Mouse (Mus musculus) spleen, postnatal 36 days (tissue): ENCODE data around the gene Fank1.

Experiments used
- DNase-seq, 2 experiments: peaks; one replicate each; pipeline ENCODE4 v3.0.0; 2022; ENCODE audit warnings: low spot score in 2 of 2, mixed read lengths in 1 of 2

Gene Fank1

DNA sequence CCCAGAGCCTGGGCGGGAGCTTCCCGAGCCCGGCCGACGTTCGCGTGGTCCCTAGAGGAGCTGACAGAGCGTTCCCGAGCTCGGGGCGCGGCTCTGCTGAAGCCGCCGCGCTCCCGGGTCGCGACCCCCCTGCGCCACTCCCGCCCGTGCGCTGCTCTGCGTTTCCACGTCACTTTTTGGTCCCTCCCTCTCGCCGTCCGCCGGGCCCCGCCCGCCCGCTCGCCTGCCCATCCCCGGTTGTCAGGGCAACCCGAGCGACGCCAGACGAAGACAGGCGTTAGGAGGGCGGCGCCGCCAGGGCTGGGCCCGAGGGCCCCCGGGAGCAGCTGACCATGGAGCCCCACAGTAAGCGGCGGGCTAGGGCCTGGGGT lies at the start of gene Fank1:
TSS of gene Fank1 (plus strand) at position 236 of the 371 bp plus-strand sequence.
- peak; percentile 81 for DNase-seq

DNA sequence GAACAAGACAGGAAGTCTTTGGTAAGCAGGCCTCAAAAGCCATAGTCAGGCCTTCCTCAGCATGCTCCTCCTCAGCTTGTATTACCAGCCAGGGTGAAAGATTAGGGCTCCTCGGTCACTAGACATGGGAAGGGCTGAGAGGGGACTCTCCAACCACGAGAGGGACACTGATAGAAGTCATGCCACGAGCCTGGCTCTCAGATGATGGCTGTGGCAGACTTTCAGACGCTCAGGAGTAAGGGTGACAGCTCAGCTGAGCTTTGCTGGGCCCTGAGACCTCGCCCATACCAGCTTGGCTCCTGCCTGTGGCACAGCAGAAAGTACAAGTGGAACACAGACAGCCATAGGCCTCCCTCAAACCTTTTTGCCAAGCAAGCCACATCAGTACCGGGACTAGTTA lies 49.6 kb upstream of the Fank1 start:
- DNase-seq, result no peak

DNA sequence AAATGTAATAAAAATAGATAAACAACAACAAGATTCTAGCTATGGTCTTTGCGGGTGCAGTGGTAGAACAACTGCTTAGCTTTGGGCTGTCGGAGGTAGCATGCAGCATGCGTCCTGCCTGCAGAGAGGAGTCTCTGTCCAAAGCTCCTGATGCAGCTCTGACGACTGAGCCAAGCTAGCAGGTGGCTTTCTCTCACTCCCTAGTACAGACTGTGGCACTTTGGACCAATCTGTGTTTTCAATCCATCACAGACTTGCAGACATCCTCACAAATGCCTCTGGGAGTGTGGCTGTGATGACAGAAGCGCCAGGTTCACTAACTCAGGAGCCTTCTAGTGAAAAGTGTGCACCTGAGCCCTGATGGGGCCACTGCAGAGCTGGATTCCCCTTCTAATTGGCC lies 47.3 kb upstream of the Fank1 start:
- no peak for DNase-seq

DNA sequence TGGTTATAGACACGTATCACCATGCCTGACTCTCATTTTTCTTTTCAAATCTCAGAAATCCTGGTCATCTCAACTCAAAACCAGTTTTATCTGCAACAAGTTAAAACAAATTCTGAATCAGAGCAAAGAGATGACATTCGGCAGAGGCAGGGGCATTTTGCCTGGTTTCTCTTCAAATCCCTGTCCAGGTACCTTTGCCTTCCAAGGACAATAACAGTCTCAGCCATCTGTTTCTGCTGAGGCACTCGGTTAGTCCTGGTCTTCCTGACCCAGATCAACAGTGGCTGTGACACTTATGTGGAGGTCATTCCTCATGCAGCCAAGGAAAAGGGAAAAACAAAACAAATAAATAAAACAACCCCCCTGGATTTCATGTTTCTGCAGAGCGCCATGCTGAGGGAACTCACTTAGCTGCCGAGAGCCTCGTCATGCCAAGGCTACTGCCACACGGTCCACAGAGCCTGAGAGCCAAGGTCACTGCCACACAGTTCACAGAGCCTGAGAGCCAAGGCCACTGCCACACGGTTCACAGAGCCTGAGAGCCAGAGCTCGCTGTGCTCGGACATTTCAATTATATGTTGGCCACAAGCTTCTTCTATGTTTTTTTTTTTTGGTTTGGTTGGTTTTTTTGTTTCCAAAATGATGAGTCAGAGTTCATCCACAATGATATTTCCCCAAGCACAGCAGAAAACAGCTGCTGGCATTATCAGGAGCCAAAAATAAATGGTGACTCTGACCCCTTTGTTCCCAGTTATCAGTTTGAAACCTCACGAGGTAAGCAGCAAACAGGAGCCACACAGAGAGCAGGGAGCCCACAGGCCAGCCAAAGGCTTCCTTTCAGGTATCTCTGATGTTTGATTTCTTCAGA lies 46.1 kb upstream of the Fank1 start:
- no peak for DNase-seq

DNA sequence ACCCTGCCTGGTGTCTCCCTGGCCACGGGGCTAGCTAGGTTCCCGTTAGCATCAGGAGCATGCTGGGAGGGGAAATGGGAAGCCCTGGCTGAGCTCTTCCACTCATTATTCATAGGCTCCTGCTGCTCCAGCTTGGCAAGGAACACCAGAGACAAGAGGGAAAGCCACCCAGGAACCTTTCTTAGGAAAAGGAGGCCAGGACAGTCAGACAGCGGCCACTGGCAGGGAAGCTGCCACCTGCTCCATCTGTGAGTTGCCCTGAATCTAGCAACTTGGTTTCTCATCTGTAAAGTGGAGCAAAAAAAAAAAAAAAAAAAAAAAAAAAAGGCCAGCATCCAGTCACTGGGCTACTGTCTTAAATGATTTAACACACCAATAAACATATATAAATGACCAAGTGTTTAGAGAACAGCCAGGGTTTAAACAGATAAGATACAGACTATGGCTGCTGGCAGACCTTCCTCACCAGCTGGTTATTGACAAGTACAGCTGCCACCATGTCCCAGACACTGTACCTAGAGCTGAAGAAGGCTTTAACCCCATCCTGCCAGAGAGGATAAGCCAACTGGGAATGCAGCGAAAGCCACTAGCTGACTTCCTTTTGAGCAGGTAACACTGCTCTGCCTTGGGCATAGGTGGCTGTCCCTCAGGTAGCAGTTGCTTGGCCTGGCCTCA lies 44.6 kb upstream of the Fank1 start:
- DNase-seq, result no peak

DNA sequence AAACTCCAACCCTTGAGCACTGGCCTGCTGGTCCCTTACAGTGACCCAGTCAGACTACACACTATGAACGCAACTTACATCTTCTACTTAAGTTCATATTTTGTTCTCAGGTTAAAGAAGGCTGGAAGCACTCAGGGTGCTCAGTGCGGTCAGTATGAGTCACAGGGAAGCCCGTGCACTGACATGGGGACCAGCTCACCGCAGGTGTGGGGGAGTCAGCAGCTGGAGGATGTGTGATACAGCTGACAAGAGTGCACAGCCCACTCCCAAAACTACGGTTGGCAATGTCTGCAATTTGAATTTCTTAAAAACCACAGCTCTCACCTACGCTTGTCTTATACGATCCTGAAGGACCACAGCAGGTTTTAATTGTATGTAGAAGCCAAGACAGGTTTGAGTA lies 36.1 kb upstream of the Fank1 start:
- DNase-seq, result no peak

DNA sequence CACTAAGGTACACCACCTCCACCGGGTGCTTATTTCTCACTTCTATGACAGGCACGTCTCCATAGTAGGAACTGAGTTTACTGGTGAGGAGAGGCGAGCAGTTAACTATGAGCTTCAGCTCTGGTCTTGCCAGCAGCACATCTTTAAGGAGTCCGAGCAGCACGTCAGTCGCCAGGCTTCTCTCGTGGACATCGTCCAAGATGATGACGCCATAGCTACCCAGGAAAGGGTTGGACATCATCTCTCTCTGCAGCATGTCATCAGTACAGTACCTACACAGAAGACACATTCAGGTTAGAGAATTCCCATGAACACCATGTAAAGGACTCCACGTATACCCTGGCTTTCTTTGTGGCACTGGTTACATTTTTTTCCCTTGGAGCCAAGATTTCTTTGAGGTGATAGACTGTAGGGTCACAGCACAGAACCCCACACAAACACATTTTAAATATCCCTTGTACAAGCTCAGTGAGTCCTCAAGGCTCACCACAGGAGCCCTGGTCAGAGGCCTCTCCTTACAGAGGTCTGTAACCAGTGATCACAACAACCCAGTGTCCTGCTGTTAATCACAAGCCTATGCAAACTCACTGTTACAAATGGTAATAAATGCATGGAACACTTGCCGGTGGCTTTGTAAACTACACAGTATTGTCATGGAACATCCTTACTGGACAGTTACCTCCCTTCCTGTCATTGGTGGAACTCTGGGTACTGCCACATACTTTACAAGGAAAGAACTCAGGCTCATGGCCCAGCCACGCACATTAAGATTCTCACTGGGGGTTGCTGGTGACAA lies 33.9 kb upstream of the Fank1 start:
- DNase-seq, result no peak

DNA sequence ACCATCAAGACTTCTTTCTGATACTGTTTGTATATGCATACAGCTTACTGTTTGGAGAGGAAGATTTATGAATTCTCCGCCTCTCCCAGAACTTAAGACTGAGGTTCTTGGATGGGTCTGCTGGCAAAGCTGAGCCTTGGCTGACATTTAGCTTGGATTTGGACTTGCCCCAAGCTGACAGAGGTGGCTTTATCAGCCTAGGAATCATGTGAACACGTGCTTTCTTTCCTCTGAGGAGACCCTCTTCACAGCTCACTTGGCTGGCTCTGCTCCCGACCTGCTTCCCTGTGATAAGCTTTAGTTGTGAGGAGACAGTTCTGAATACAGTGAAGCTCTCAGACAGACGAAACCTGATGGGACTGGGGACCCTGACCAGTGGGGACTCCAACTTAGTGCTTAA lies 33.0 kb upstream of the Fank1 start:
- DNase-seq, result no peak

DNA sequence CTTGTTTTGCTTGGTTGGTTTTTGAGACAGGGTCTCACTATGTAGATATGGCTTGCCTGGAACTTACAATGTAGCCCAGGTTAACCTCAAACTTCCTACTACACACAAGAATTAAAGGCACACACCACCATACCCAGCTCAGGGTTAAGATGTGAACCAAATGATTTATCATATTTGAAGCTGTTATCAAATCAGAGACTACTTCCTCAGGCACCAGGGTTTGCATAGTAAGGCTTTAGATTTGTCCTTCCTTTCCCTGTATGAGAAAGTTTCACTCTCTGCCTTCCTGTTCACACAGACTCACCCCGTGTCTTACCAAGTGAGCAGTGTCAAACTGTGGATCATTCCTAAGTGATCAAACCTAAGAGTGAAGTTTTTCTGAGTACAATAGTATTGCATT lies 32.5 kb upstream of the Fank1 start:
- no peak for DNase-seq

DNA sequence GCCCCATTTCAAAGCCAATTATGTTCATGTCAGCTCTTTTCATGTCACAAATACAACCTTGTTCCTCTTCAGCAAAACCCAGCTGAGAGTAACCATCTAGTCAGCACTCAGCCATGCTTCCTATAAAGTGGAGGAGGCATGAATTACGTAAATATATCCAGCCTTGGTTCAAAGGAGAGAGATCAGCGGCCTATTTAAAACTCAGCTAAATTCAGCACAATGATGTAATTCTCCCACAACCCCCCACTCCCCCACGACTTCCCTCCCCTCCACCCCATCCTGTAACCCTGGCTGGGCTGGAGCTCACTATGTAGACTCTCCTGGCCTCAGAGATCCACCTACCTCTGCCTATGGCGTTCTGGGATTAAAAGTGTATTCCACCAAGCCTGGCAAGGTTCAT lies 32.0 kb upstream of the Fank1 start:
- no peak for DNase-seq

DNA sequence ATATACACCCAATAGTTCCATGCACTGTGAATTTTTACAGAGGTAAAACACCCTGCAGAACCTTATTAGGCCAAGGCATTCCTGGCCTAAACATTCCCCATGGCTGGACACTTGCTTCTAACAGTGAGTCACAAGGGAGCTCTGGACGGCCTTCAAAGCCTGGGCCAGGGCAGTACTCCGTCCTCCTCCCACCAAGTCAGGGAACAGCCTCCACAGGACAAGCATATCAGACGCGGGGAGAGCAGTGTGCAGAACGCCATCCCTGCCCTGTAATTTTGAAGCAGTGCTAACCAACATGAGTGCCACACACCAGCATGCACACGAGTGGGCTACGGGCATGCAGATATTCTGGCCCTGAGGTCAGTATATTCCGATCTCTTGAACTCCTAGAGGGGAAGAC lies 29.3 kb upstream of the Fank1 start:
- DNase-seq, result no peak

DNA sequence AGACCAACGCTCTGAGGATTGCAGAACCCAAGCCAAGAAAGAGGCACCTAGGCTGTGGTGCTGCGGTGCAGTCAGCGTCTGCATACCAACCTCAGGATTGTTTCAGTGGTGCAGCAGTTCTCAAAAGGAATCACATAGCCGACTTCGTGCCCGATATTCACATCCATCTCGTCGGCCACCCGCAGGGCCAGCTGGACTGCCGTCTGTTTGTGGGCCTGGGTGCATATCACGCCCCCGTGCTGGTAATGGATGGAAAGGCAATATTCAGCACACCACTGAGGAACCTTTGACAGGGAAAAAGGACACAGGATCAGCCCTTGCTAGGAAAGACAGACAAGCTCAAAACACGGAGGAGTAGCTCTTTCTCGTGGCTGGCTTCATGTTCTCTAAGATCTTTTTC lies 27.9 kb upstream of the Fank1 start:
- DNase-seq, result no peak

DNA sequence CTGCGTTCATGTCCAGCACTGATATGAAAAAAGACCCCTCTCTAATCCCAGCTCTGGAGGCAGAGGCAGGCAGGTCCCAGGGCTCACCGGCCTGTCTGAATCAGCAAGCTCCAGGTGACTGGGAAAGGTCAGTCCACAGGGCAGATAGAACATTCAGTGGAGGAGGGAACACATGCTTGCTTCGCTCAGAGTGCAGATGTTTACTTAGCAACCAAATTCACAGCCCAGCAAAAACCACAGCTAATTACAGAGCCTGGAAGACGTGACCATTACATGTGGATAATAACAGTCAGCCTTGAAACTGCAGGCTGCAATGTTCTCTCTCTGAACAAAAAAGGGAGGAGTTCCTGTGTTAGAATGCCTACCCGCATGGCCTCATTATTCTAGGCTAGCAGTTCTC lies 26.0 kb upstream of the Fank1 start:
- DNase-seq, result no peak

DNA sequence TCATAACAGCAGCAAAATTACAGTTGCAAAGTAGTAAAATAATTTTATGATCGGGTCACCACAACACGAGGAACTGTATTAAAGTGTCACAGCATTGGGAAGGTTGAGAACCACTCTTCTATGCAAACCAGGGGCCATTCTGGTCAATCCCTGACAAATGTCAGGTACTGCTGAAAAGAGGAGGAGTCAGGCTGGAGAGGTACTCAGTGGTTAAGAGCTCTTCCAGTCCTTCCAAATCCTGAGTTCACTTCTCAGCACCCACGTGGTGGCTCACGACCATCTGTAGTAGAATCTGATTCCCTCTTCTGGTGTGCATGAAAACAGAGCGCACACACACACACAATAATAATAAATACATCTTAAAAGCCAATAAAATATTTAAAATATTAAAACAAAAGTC lies 25.5 kb upstream of the Fank1 start:
- no peak for DNase-seq

DNA sequence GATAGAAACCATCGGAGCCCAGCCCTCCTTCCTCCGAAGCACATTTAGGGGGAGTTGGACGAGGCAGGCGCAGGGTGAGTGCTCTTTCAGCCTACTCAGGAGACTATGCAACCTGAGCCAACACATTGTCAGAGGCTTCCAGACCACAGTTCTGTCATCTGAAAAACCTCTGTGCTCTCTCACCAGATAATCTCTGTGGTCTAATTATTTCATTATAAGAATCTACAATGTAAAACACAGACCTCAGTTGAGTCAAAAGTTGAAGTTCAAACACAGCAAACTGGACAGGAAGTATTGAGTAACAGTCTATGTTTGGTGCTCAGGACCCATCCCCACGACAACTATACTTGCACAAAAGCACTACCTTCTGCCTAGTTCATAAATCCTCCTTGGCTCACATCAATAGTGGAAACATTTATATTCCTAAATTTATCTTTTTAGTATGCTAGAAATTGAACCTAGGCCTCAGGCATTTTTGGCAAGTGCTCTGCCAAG lies 18.7 kb upstream of the Fank1 start:
- DNase-seq, result no peak

DNA sequence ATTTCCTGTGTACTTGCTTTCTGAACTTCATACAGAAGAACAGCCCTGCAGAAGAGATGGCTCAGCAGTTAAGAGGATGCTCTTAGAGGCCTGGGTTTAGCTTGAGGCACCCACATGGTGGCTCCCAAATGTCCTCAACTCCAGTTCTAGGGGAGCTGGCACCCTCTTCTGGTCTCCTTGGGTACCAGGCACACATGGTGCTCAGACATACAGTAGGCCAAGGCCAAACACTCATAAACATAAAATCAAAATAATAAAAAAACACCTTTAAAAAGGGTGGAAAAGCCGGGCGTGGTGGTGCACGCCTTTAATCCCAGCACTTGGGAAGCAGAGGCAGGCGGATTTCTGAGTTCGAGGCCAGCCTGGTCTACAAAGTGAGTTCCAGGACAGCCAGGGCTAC lies 17.9 kb upstream of the Fank1 start:
- DNase-seq, result no peak

DNA sequence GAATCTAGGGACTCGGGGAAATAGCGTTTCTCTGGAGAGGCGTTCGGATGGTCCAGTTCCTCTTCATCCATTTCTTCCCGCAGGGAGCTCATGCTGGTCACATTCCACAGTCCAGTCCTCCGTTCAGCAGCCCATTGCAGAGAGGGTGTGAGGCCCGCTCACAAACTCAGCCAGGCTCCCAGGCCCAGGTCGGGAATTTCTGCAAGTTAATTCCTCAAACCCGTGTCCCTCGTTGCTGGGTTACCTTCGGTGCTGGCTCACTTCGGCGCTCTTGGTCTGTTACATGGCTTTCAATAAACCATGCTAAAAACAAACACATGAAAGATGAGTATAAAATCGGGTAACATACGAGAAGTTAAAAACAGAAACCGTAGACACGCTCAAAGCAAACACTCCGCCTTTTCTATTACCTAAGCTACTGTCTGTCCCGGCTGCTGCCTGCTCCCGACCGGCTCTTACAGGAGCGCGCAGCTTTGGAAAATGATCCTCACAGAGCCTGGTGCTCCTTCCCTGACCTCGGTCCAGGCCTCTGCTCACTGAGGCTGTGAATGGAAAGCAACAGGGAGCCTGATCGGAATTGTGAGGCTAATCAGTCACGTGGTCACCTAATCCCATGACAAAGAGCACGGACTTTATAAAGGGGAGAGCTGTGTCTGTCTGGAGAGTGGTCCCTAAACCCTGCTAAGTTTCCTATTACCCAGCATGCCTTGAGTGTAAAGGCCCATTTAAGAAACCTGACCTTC lies 16.9 kb upstream of the Fank1 start:
- no peak for DNase-seq

DNA sequence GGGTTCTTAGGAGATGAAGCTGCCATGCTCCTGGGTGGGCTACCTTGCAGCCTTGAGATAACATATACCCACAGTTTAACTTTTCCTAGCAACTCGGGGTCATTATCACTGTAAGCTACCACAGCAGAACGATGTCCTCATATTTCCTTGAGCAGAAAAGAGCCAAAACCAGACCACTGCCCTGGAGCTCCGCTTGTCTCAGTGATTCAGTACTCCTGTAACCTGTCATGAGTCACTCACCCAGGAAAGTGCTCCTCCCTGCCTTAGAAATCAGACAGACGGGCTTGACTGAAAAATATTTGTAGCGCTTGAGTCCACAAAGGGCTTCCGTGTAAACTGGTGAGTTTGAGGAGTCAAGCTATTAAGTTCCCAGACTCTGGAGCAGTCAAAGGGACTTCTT lies 14.0 kb upstream of the Fank1 start:
- no peak for DNase-seq

DNA sequence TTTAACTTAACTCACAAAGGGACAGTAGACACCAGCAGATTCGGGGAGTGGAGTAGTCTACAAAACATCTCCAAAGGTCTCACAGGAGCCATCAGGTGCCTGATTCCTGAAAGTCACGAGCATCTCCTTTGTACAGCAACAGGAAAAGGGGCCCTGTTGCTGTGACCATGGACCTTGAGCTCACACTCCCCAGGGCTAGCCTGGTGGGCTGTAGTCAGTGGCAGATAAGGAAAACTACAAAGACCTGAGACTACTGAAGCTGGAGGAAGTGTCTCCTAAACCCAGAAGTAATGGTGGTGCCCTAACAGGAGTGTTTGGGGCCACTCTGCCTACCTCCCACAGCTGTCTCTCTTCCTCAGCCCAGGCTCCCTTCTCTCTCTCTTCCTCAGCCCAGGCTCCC lies 12.2 kb upstream of the Fank1 start:
- DNase-seq, result no peak

DNA sequence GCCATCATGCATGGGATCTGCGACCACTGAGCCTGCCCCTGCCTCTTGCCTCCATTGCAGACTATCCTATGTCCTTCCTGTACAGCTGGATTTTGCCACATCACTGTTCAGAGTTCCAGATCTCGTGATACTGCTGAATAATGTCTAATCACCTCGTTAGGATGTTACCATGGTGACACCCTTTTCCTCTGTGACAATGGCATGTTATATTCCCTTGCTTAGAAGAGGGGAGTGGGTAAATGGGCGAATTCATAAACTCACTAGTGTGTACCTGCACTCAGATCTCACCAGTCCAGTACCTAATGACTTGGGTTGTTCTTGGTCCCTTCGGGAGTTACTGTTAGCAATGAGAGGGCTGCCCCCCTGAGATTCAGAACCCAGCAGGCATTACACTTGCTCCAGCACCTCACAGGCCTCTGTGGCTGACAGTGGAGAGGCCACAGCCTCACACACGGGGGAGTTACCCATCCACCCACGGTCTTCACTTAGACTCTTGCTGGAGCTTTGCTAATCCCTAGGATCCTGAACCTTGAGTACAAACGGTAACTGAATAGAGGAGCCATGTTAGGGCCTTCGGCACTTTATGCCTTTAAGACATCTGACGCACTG lies 11.3 kb upstream of the Fank1 start:
- DNase-seq, result no peak

DNA sequence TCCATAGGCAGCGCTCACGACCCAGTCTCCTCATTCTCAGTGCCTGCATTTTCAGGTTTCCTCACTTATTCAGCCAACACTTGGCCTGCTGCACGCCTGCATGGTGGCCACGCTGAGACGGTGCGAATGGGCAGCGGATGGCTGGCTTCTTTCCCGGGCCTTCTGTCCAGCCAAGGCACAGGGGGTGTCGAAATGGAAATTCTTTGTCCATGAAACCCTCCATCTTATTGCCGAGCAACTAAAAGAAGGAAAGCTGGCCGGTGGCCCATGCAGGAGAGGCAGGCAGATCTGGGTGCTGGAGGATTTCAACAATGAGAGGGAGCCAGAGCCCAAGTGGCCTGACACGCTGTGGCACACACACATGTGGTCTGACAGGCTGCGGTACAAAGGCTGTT lies 10.8 kb upstream of the Fank1 start:
- no peak for DNase-seq
